Mouse (Mus musculus): ENCODE results near the gene Brd4. TPM values are rescaled to one million over a fixed set of nuclear protein-coding genes. Genes with fewer than 3 reads are reported as not detected.

The Brd4 gene
- polyA plus RNA-seq, 1 experiment from 2014 or later = 105 TPM

GRCm38 (mm10) chr17:32176919-32177318, 107.6 kb downstream of the Brd4 start:
- H3K4me3 ChIP-seq = no peak overlapping the region
- H3K9me3 ChIP-seq = no peaks in the 10 kb centered on the region
- no peaks in the 10 kb centered on the region for H3K27me3 ChIP-seq (ENCODE audit: insufficient read depth, poor library complexity, severe bottlenecking)
- WGBS = 83% methylated on average over 4 of the region's 4 CpGs
- H3K4me1 ChIP-seq = peaks cover 25% of the 10 kb centered on the region
- DNase-seq (ENCODE audit: low spot score) = no peak
- H3K36me3 ChIP-seq = no peaks in the 10 kb centered on the region
- H3K27ac ChIP-seq = no peak overlapping the region

- no peaks in the 10 kb centered on the region for H3K27me3 ChIP-seq (ENCODE audit: insufficient read depth, poor library complexity, severe bottlenecking)
- H3K36me3 ChIP-seq = no peaks in the 10 kb centered on the region
- H3K4me3 ChIP-seq = no peak overlapping the region
- H3K4me1 ChIP-seq = peaks cover 6% of the 10 kb centered on the region
- no peaks in the 10 kb centered on the region for H3K9me3 ChIP-seq
- 58% methylated on average over 7 of the region's 7 CpGs for WGBS
- H3K27ac ChIP-seq = no peak overlapping the region
- DNase-seq (ENCODE audit: low spot score) = no peak
Observed at GRCm38 (mm10) chr17:32173166-32173565, 111.4 kb downstream of the Brd4 start.

GRCm38 (mm10) chr17:32172485-32172884, 112.0 kb downstream of the Brd4 start:
- no peak for DNase-seq (ENCODE audit: low spot score)

DNA sequence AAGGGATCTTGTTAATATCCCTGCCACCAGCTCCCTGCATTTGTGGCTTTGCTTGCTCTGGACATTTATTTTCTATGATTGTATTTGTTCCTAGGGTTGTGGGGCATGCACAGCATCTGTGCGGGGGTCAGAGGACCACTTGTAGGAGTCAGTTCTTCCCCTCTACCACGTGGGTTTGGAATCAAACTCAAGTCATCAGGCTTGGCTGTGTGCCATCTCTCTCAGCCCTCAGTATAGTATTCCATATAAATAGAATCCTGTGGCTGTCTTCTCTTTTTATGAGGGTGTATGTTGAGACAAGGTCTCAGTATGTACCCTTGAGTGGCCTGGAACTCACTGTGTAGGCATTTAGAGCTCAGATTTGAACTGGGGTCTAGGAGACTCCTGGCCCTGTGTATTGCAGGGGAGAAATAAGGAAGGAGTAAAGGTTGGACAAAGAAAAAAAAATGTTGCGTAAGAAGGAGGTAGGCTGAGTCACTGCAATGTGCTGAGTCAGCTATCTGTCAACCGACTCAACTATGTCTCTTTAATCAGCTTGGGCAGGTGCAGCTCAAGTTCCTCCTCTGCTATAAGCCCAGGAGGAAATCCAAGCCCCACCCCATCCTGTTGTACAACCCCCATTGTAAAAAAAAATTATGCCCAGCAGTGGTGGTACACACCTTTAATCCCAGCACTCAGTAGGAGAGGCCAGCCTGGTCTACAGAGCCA, 114.8 kb downstream of the Brd4 start:
- Histone ChIP-seq H3K4me1 (peaks cover 23% of the 10 kb centered on the region), H3K27ac (no peak overlapping the region), H3K9me3 (no peaks in the 10 kb centered on the region), H3K27me3 (ENCODE audit: insufficient read depth, poor library complexity, severe bottlenecking) (no peaks in the 10 kb centered on the region), H3K36me3 (no peaks in the 10 kb centered on the region), H3K4me3 (no peak overlapping the region)
- no peak for DNase-seq (ENCODE audit: low spot score)
- WGBS = 75% methylated on average over 4 of the region's 4 CpGs

More at GRCm38 (mm10) chr17:32172485-32172884, 112.0 kb downstream of the Brd4 start:
- Histone ChIP-seq H3K27me3 (ENCODE audit: insufficient read depth, poor library complexity, severe bottlenecking) (no peaks in the 10 kb centered on the region), H3K9me3 (no peaks in the 10 kb centered on the region), H3K36me3 (no peaks in the 10 kb centered on the region), H3K4me1 (peaks cover 6% of the 10 kb centered on the region), H3K27ac (no peak overlapping the region), H3K4me3 (no peak overlapping the region)
- WGBS = 56% methylated on average over 2 of the region's 2 CpGs

- Histone ChIP-seq H3K27me3 (ENCODE audit: insufficient read depth, poor library complexity, severe bottlenecking) (peaks cover 23% of the 10 kb centered on the region; the same call in 1 of the 2 replicates), H3K4me1 (peaks cover 34% of the 10 kb centered on the region), H3K9me3 (no peaks in the 10 kb centered on the region), H3K36me3 (no peaks in the 10 kb centered on the region), H3K27ac (peak within 1 kb of the TSS; percentile 92), H3K4me3 (peak within 1 kb of the TSS; percentile 83)
- DNase-seq (ENCODE audit: low spot score) = no peak
- WGBS = under 1% methylated on average over 31 of the region's 39 CpGs
Observed at GRCm38 (mm10) chr17:32166687-32167086, 117.8 kb downstream of the Brd4 start, which contains the start of gene Notch3. Notch3 (minus strand) TSS chr17:32166852.

- peaks cover 34% of the 10 kb centered on the region for H3K4me1 ChIP-seq
- WGBS = under 1% methylated on average over 41 of the region's 43 CpGs
- H3K9me3 ChIP-seq = no peaks in the 10 kb centered on the region
- no peaks in the 10 kb centered on the region for H3K36me3 ChIP-seq
- H3K4me3 ChIP-seq = peak overlapping the region; percentile 83
- H3K27ac ChIP-seq = peak overlapping the region; percentile 92
- peaks cover 23% of the 10 kb centered on the region; the same call in 1 of the 2 replicates for H3K27me3 ChIP-seq (ENCODE audit: insufficient read depth, poor library complexity, severe bottlenecking)
- peak; percentile 92 for DNase-seq (ENCODE audit: low spot score)
Observed at GRCm38 (mm10) chr17:32165803-32166595, 118.5 kb downstream of the Brd4 start.

DNA sequence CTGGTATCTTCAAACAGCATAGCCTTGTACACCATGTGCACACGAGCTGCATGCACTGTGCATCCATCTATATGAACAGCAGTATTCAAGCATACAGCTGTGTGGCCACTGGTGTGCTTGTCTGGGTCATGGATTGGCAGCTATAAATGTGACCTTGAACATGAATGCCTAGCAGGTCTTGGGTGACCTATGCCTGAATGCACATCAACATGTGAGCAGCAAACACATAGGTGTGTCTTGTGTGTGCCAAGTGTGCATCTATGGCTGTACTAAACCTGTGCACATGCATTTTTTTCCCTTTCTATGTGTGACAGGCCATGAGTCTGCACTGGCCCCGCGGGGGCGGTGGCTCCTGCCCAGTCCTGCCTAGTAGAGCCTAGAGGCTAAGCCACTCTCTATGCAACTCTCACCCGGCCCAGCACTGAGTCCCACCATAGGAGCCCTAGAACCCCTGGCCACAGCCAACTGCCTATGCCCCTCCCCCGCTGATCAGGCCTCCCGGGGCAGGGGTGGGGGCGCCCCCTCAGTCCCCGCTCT, 119.2 kb downstream of the Brd4 start:
- Histone ChIP-seq H3K27me3 (ENCODE audit: insufficient read depth, poor library complexity, severe bottlenecking) (peaks cover 23% of the 10 kb centered on the region; the same call in 1 of the 2 replicates), H3K36me3 (no peaks in the 10 kb centered on the region), H3K27ac (peak overlapping the region; percentile 92), H3K4me1 (peaks cover 34% of the 10 kb centered on the region), H3K9me3 (no peaks in the 10 kb centered on the region), H3K4me3 (peak overlapping the region; percentile 83)
- no peak for DNase-seq (ENCODE audit: low spot score)
- WGBS = 7% methylated on average over 9 of the region's 9 CpGs

- H3K36me3 ChIP-seq = no peaks in the 10 kb centered on the region
- peaks cover 23% of the 10 kb centered on the region; the same call in 1 of the 2 replicates for H3K27me3 ChIP-seq (ENCODE audit: insufficient read depth, poor library complexity, severe bottlenecking)
- no peak for DNase-seq (ENCODE audit: low spot score)
- H3K4me3 ChIP-seq = 0 out of 2 replicates have a peak overlapping the region, but pooled peaks have one; percentile 83
- H3K27ac ChIP-seq = no peak overlapping the region
- no peaks in the 10 kb centered on the region for H3K9me3 ChIP-seq
- H3K4me1 ChIP-seq = peaks cover 34% of the 10 kb centered on the region
Observed at GRCm38 (mm10) chr17:32164780-32165179, 119.7 kb downstream of the Brd4 start.

DNA sequence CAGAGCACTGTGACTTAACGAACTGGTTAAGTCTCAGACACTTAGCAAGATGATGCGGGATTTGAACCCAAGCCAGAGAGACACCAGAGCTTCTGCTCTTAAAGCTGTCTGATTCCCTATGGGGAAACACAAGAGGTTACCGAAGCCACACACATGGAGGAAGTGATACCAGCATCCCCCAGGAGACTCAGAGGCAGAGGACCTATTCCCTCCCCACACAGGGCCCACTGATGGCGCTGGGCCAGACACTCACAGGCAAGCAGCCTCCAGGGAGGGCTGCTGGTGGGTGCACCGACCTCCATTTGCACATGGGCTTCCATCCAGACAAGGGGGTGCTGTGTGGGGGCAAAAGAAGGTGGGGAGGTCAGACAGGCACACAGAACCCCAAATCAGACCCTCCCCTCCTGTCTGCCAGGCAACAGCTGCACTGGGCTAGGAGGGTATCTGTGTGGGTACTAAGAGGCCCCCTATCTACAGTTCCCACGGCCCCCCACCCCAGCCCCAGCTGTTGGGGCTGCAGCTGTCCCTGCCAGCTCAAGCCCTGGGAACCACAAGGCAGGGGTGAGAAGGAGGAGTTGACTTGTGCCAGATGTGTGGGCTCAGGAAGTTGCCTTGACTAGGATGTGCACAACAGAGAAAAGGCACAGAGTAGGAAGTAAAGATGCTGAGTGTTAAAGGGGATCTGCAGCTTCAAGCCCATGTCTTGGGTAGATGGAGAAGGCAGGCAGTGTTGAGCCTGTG, 120.4 kb downstream of the Brd4 start:
- Histone ChIP-seq H3K4me3 (no peak overlapping the region), H3K36me3 (no peaks in the 10 kb centered on the region), H3K27me3 (ENCODE audit: insufficient read depth, poor library complexity, severe bottlenecking) (peaks cover 23% of the 10 kb centered on the region; the same call in 1 of the 2 replicates), H3K4me1 (peaks cover 34% of the 10 kb centered on the region), H3K9me3 (no peaks in the 10 kb centered on the region), H3K27ac (no peak overlapping the region)
- no peak for DNase-seq (ENCODE audit: low spot score)
- WGBS = 66% methylated on average over 6 of the region's 6 CpGs

DNA sequence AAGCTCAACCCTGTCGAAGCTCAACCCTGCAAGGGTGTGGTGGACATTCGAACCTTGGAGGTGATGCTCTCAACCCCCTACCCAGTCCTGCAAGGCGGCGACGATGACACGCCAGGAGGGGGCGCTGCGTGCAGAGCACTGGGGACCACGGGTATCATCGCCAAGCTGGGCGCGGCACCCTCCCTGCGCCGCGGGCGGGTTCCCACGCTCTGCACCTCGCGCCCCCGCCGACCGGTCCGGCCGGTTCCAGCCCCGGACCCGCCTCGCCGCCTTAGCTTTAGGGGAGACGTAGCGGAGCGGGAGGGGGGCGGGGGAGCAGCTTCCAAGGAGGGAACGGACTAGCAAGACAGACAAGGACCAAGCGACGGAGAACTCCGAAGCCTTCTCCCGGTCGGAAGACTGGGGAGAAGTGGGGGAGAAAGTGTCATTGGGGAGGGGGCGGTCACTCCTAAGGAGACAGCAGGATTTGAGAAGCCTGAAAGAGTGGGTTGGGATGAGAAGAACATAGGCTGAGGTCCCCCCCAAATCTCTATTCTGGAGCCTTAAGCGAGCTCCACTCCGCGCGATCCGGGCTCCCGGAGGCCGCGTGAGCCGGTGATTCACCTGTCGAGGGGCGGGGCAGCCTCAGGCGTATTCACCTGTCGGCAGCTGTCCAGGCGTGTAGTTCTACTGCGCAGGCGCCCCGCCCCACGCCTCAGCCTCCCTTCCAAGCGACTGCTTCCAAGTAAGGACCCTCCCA, 122.2 kb downstream of the Brd4 start:
- Histone ChIP-seq H3K4me3 (peak overlapping the region; percentile 66), H3K9me3 (no peaks in the 10 kb centered on the region), H3K4me1 (peaks cover 34% of the 10 kb centered on the region), H3K27ac (peak overlapping the region; percentile 48), H3K36me3 (peaks cover 15% of the 10 kb centered on the region), H3K27me3 (ENCODE audit: insufficient read depth, poor library complexity, severe bottlenecking) (peaks cover 23% of the 10 kb centered on the region; the same call in 1 of the 2 replicates)
- 2% methylated on average over 57 of the region's 58 CpGs for WGBS
- DNase-seq (ENCODE audit: low spot score) = peak; percentile 81

DNA sequence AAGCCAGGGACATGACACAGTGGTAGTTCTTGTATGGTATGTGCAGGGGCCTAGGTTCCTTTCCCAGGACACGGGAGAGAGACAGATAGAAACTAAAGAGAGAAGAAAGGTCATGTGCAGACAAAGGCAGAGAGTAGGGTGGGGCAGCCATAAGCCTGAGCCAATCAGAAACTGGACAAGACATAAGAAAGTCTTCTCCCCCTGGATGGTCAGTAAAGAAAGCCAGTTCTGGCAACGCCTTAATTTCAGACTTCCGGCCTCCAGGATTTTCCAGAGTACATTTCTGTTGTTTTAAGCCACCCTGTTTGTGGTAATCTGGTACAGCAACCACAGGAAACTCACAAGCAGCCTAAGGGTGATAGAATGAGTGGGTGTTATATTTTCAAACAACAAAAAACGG, 123.6 kb downstream of the Brd4 start:
- Histone ChIP-seq H3K9me3 (no peaks in the 10 kb centered on the region), H3K4me3 (no peak overlapping the region), H3K27me3 (ENCODE audit: insufficient read depth, poor library complexity, severe bottlenecking) (peaks cover 23% of the 10 kb centered on the region; the same call in 1 of the 2 replicates), H3K27ac (no peak overlapping the region), H3K36me3 (peaks cover 22% of the 10 kb centered on the region), H3K4me1 (peaks cover 26% of the 10 kb centered on the region)
- DNase-seq (ENCODE audit: low spot score) = no peak
- WGBS = 68% methylated on average over 4 of the region's 4 CpGs

GRCm38 (mm10) chr17:32158841-32159240, 125.7 kb downstream of the Brd4 start:
- Histone ChIP-seq H3K4me1 (peaks cover 9% of the 10 kb centered on the region), H3K4me3 (no peak overlapping the region), H3K27me3 (ENCODE audit: insufficient read depth, poor library complexity, severe bottlenecking) (peaks cover 15% of the 10 kb centered on the region; the same call in 1 of the 2 replicates), H3K27ac (no peak overlapping the region), H3K9me3 (no peaks in the 10 kb centered on the region), H3K36me3 (peaks cover 42% of the 10 kb centered on the region)
- 90% methylated on average over 13 of the region's 13 CpGs for WGBS
- DNase-seq (ENCODE audit: low spot score) = no peak
